Mouse (Mus musculus): Measurements from ENCODE around the gene Purb. TPM values are rescaled to one million over a fixed set of nuclear protein-coding genes. Genes with fewer than 3 reads are reported as not detected.
"Not testable (repeated sequence)": the region's sequence is repeated elsewhere in the genome, so short reads cannot be mapped to it uniquely, and the experiment has no call there.

Gene Purb
- polyA plus RNA-seq, 1 experiment from 2014 or later: 13.8 TPM

GRCm38 (mm10) chr11:6436442-6436841 lies 39.3 kb downstream of the Purb start:
- 0 out of 2 replicates have a peak, but pooled peaks have one; percentile 56 for ATAC-seq (ENCODE audit: low FRiP score, low read depth)

GRCm38 (mm10) chr11:6430186-6430585 lies 45.5 kb downstream of the Purb start:
- H3K4me1 ChIP-seq: no peaks in the 10 kb centered on the region
- 93% methylated on average over 7 of the region's 7 CpGs for WGBS
- no peak for ATAC-seq (ENCODE audit: low FRiP score, low read depth)
- no peak overlapping the region for H3K27ac ChIP-seq
- no peaks in the 10 kb centered on the region for H3K27me3 ChIP-seq (replicated peaks)
- peaks cover 91% of the 10 kb centered on the region for H3K36me3 ChIP-seq
- no peak overlapping the region for H3K4me3 ChIP-seq
- no peaks in the 10 kb centered on the region for H3K9me3 ChIP-seq
- H3K9ac ChIP-seq: no peak overlapping the region
- H3K4me2 ChIP-seq (replicated peaks): no peak overlapping the region

More at GRCm38 (mm10) chr11:6436442-6436841, 39.3 kb downstream of the Purb start:
- Histone ChIP-seq H3K4me2 (replicated peaks) (no peak overlapping the region), H3K4me3 (no peak overlapping the region), H3K27me3 (replicated peaks) (no peaks in the 10 kb centered on the region), H3K9me3 (no peaks in the 10 kb centered on the region), H3K36me3 (peaks cover 69% of the 10 kb centered on the region), H3K27ac (no peak overlapping the region), H3K9ac (no peak overlapping the region), H3K4me1 (no peaks in the 10 kb centered on the region)
- WGBS: 70% methylated on average over 8 of the region's 8 CpGs

- Histone ChIP-seq H3K4me2 (replicated peaks) (no peak overlapping the region), H3K36me3 (peaks cover 56% of the 10 kb centered on the region), H3K4me1 (peaks cover 12% of the 10 kb centered on the region), H3K9ac (no peak overlapping the region), H3K27me3 (replicated peaks) (no peaks in the 10 kb centered on the region), H3K9me3 (no peaks in the 10 kb centered on the region), H3K4me3 (no peak overlapping the region), H3K27ac (no peak overlapping the region)
- no peak for ATAC-seq (ENCODE audit: low FRiP score, low read depth)
- WGBS: 77% methylated on average over 2 of the region's 2 CpGs
Measured at GRCm38 (mm10) chr11:6420722-6421350, 54.9 kb downstream of the Purb start.

- Histone ChIP-seq H3K4me1 (peaks cover 13% of the 10 kb centered on the region), H3K9ac (no peak overlapping the region), H3K36me3 (peaks cover 53% of the 10 kb centered on the region), H3K27me3 (replicated peaks) (no peaks in the 10 kb centered on the region), H3K4me3 (no peak overlapping the region), H3K4me2 (replicated peaks) (no peak overlapping the region), H3K9me3 (no peaks in the 10 kb centered on the region), H3K27ac (no peak overlapping the region)
- 29% methylated on average over 1 of the region's 1 CpGs for WGBS
- ATAC-seq (ENCODE audit: low FRiP score, low read depth): no peak
Measured at GRCm38 (mm10) chr11:6420283-6420703, 55.4 kb downstream of the Purb start.

GRCm38 (mm10) chr11:6419156-6419555 lies 56.6 kb downstream of the Purb start:
- not testable (repeated sequence) for H3K4me2 ChIP-seq (replicated peaks); H3K27me3 ChIP-seq (replicated peaks); H3K9me3 ChIP-seq; H3K9ac ChIP-seq; ATAC-seq (ENCODE audit: low FRiP score, low read depth); H3K27ac ChIP-seq; H3K4me3 ChIP-seq
- Histone ChIP-seq H3K4me1 (peaks cover 20% of the 10 kb centered on the region), H3K36me3 (peaks cover 46% of the 10 kb centered on the region)
- 70% methylated on average over 4 of the region's 4 CpGs for WGBS

- H3K9ac ChIP-seq: no peak overlapping the region
- H3K4me2 ChIP-seq (replicated peaks): peak overlapping the region; percentile 33
- no peak overlapping the region for H3K27ac ChIP-seq
- H3K27me3 ChIP-seq (replicated peaks): no peaks in the 10 kb centered on the region
- no peaks in the 10 kb centered on the region for H3K9me3 ChIP-seq
- 90% methylated on average over 5 of the region's 5 CpGs for WGBS
- peaks cover 20% of the 10 kb centered on the region for H3K4me1 ChIP-seq
- peaks cover 42% of the 10 kb centered on the region for H3K36me3 ChIP-seq
- H3K4me3 ChIP-seq: no peak overlapping the region
- no peak for ATAC-seq (ENCODE audit: low FRiP score, low read depth)
Measured at GRCm38 (mm10) chr11:6418751-6419150, 57.0 kb downstream of the Purb start.

Small RNA genes lying within 50 kb of the gene (microRNA-seq; reads per million reads assigned to microRNA genes)
- gene Gm22123: not detected

Other genes starting within 250 kb of the Purb start
- gene Npc1l1, start 245.8 kb downstream of the Purb start, polyA plus RNA-seq (2016; fragmentation: Nextera tagmentation; extraction: Ambion mirVana): not detected in 2 replicates
- gene Ddx56, start 208.1 kb downstream of the Purb start, polyA plus RNA-seq (2016; fragmentation: Nextera tagmentation; extraction: Ambion mirVana): 85.3 and 86.0 TPM in 2 replicates
- gene Tmed4, start 201.0 kb downstream of the Purb start, polyA plus RNA-seq (2016; fragmentation: Nextera tagmentation; extraction: Ambion mirVana): 145 and 150 TPM in 2 replicates
- gene Ogdh, start 184.3 kb downstream of the Purb start, polyA plus RNA-seq (2016; fragmentation: Nextera tagmentation; extraction: Ambion mirVana): 93.8 and 103 TPM in 2 replicates
- 23.9 and 24.1 TPM in 2 replicates for gene Zmiz2, start 86.8 kb downstream of the Purb start, polyA plus RNA-seq (2016; fragmentation: Nextera tagmentation; extraction: Ambion mirVana)
- 4,309 and 4,532 TPM in 2 replicates for gene Ppia, start 60.5 kb downstream of the Purb start, polyA plus RNA-seq (2016; fragmentation: Nextera tagmentation; extraction: Ambion mirVana)
- gene H2afv, start 31.5 kb downstream of the Purb start, polyA plus RNA-seq (2016; fragmentation: Nextera tagmentation; extraction: Ambion mirVana): 580 and 625 TPM in 2 replicates
- 0.97 and 1.0 TPM in 2 replicates for gene Myo1g, start 45.0 kb upstream of the Purb start, polyA plus RNA-seq (2016; fragmentation: Nextera tagmentation; extraction: Ambion mirVana)
- 100 and 103 TPM in 2 replicates for gene Ccm2, start 71.0 kb upstream of the Purb start, polyA plus RNA-seq (2016; fragmentation: Nextera tagmentation; extraction: Ambion mirVana)
- 102 and 111 TPM in 2 replicates for gene Nacad, start 130.1 kb upstream of the Purb start, polyA plus RNA-seq (2016; fragmentation: Nextera tagmentation; extraction: Ambion mirVana)
- 42.3 and 46.3 TPM in 2 replicates for gene Tbrg4, start 150.2 kb upstream of the Purb start, polyA plus RNA-seq (2016; fragmentation: Nextera tagmentation; extraction: Ambion mirVana)
- gene Wap, start 162.7 kb upstream of the Purb start, polyA plus RNA-seq (2016; fragmentation: Nextera tagmentation; extraction: Ambion mirVana): not detected in 2 replicates
- gene Ramp3, start 182.6 kb upstream of the Purb start, polyA plus RNA-seq (2016; fragmentation: Nextera tagmentation; extraction: Ambion mirVana): 13.3 and 15.2 TPM in 2 replicates